ENCODE assay signal across 31 mouse cellular contexts in the genomic region with DNA sequence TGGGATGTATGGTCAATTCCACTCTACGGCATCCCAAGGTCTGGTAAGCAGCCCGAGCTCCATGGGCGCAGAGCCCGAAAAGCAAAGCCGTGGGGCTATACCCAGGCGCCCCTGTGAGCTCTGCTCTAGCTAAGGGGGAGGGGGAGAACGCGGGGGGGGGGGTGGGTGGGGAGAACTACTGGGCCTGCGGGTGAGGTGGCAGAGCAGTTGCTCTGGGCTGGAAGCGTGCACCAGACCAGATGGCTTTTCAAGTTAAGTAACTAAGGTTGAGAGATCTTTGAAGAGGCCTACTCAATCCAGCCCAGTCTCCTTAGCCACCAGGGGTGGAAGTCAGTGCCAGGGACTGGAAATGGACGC. TPM values are rescaled to one million over a fixed set of nuclear protein-coding genes. Genes with fewer than 3 reads are reported as not detected.
DNase-seq lines count a peak whose midpoint lies in the region; ATAC-seq and TF ChIP-seq lines count a peak whose summit lies in the region.
"Had no signal": no experiment of that assay in that cellular context is flagged by ENCODE, and none has a peak within 500 bp of the region (broad histone marks: within the 10 kb centered on the region; RNA-seq: fewer than 3 reads in every experiment).

No protein-coding gene starts in this region.

- no peaks in the 10 kb centered on the region for H3K36me3 ChIP-seq in hindbrain, embryonic 16.5 days (ENCODE audit: control insufficient read depth, insufficient read depth, low read length)
- H3K36me3 ChIP-seq in hindbrain, embryonic 12.5 days, result no peaks in the 10 kb centered on the region
- no peaks in the 10 kb centered on the region for H3K36me3 ChIP-seq in lung, postnatal 0 days (ENCODE audit: insufficient read depth, low read length)
- no peaks in the 10 kb centered on the region for H3K36me3 ChIP-seq in neural tube, embryonic 15.5 days
- H3K36me3 ChIP-seq: embryonic facial prominence, embryonic 12.5 days; embryonic facial prominence, embryonic 15.5 days; G1E; heart, embryonic 10.5 days; heart, embryonic 13.5 days; hindbrain, embryonic 15.5 days had no signal

- peaks cover 12% of the 10 kb centered on the region for H3K4me1 ChIP-seq in hindbrain, embryonic 16.5 days (ENCODE audit: control insufficient read depth, insufficient read depth, low read depth, low read length)
- peaks cover 24% of the 10 kb centered on the region for H3K4me1 ChIP-seq in hindbrain, embryonic 12.5 days
- H3K4me1 ChIP-seq in lung, postnatal 0 days (ENCODE audit: insufficient read depth, low read depth, low read length), result no peaks in the 10 kb centered on the region
- H3K4me1 ChIP-seq in lung, adult 2 months (ENCODE audit: control insufficient read depth, insufficient read depth, low read length), result peaks cover 3% of the 10 kb centered on the region
- peaks cover 22% of the 10 kb centered on the region for H3K4me1 ChIP-seq in neural tube, embryonic 15.5 days

- WGBS in hindbrain, embryonic 16.5 days, result 28% methylated on average over 10 of the region's 11 CpGs
- 22% methylated on average over 11 of the region's 11 CpGs for WGBS in hindbrain, embryonic 12.5 days
- WGBS in lung, postnatal 0 days, result 39% methylated on average over 8 of the region's 11 CpGs
- WGBS in lung, adult 2 months, result 50% methylated on average over 11 of the region's 11 CpGs
- 25% methylated on average over 11 of the region's 11 CpGs for WGBS in neural tube, embryonic 15.5 days

- H3K4me2 ChIP-seq in hindbrain, embryonic 16.5 days (ENCODE audit: low read length), result no peak overlapping the region
- H3K4me2 ChIP-seq in hindbrain, embryonic 12.5 days (replicated peaks), result no peak overlapping the region
- H3K4me2 ChIP-seq in lung, postnatal 0 days (replicated peaks; ENCODE audit: low read depth, low read length), result no peak overlapping the region
- H3K4me2 ChIP-seq in neural tube, embryonic 15.5 days, result no peak overlapping the region

- peak; percentile 56 for DNase-seq in adrenal gland, postnatal 14 days
- DNase-seq in adrenal gland, postnatal 25 days, result no peak
- no peak for DNase-seq in lung, postnatal 0 days (ENCODE audit: low spot score)
- no peak for DNase-seq in lung, adult 2 months
- DNase-seq in neural tube, embryonic 10.5 days (ENCODE audit: extremely low spot score, low spot score), result peak; percentile 42
- DNase-seq: B cell, adult 2 months; cerebellum, adult 11 months; cerebellum, adult 2 months; cerebellum, adult 9-11 months; cerebellum, postnatal 25 days; gastrocnemius, postnatal 10 days; gastrocnemius, postnatal 36 days; heart, adult 2 months; heart, postnatal 14 days; heart, postnatal 4 days had no signal

- H3K27ac ChIP-seq in hindbrain, embryonic 16.5 days (ENCODE audit: low read depth, low read length), result no peak overlapping the region
- no peak overlapping the region for H3K27ac ChIP-seq in hindbrain, embryonic 12.5 days
- H3K27ac ChIP-seq in lung, postnatal 0 days (ENCODE audit: low read length), result no peak overlapping the region
- H3K27ac ChIP-seq in neural tube, embryonic 15.5 days (replicated peaks), result no peak overlapping the region
- H3K27ac ChIP-seq: embryonic facial prominence, embryonic 12.5 days; embryonic facial prominence, embryonic 15.5 days; forebrain, embryonic 13.5 days; heart, adult 2 months; heart, embryonic 10.5 days; heart, embryonic 13.5 days; hindbrain, embryonic 15.5 days had no signal

- TF ChIP-seq EP300 in lung, postnatal 0 days (IDR thresholded peaks at IDR 0.05), result no peak

- TF ChIP-seq CTCF in lung, postnatal 0 days (IDR thresholded peaks at IDR 0.05), result no peak
- TF ChIP-seq CTCF in lung, adult 2 months (IDR thresholded peaks at IDR 0.05; ENCODE audit: insufficient read depth, low read length), result no peak

- peaks cover 47% of the 10 kb centered on the region for H3K27me3 ChIP-seq in hindbrain, embryonic 16.5 days (replicated peaks; ENCODE audit: control insufficient read depth, insufficient read depth, low read length)
- peaks cover 69% of the 10 kb centered on the region for H3K27me3 ChIP-seq in hindbrain, embryonic 12.5 days
- H3K27me3 ChIP-seq in lung, postnatal 0 days (replicated peaks; ENCODE audit: insufficient read depth, low read length), result peaks cover 60% of the 10 kb centered on the region
- peaks cover 60% of the 10 kb centered on the region for H3K27me3 ChIP-seq in neural tube, embryonic 15.5 days (replicated peaks)

- H3K4me3 ChIP-seq in hindbrain, embryonic 16.5 days (ENCODE audit: low read length), result no peak overlapping the region
- H3K4me3 ChIP-seq in hindbrain, embryonic 12.5 days, result no peak overlapping the region
- H3K4me3 ChIP-seq in lung, postnatal 0 days (ENCODE audit: low read depth, low read length), result no peak overlapping the region
- no peak overlapping the region for H3K4me3 ChIP-seq in lung, adult 2 months (replicated peaks; ENCODE audit: extremely low read depth, low read depth, low read length)
- H3K4me3 ChIP-seq in neural tube, embryonic 15.5 days (replicated peaks), result no peak overlapping the region
- H3K4me3 ChIP-seq: heart, adult 2 months had no signal

- H3K9ac ChIP-seq in hindbrain, embryonic 16.5 days (ENCODE audit: low read depth, low read length), result no peak overlapping the region
- no peak overlapping the region for H3K9ac ChIP-seq in hindbrain, embryonic 12.5 days
- no peak overlapping the region for H3K9ac ChIP-seq in lung, postnatal 0 days (replicated peaks; ENCODE audit: low read depth)
- no peak overlapping the region for H3K9ac ChIP-seq in neural tube, embryonic 15.5 days (replicated peaks)
- H3K9ac ChIP-seq: embryonic facial prominence, embryonic 12.5 days; embryonic facial prominence, embryonic 15.5 days; forebrain, embryonic 13.5 days; heart, embryonic 13.5 days; hindbrain, embryonic 15.5 days had no signal

- 0 out of 2 replicates have a peak, but pooled peaks have one; percentile 26 for ATAC-seq in hindbrain, embryonic 16.5 days
- no peak for ATAC-seq in hindbrain, embryonic 12.5 days (ENCODE audit: low FRiP score)
- ATAC-seq in lung, postnatal 0 days, result peak; percentile 30; the same call in 1 of the 2 replicates
- no peak for ATAC-seq in neural tube, embryonic 15.5 days (ENCODE audit: low FRiP score)
- ATAC-seq: inflammation-experienced regulatory T-cells, adult 6 months; Patski had no signal

- H3K9me3 ChIP-seq in hindbrain, embryonic 16.5 days (ENCODE audit: control insufficient read depth, low read length), result no peaks in the 10 kb centered on the region
- H3K9me3 ChIP-seq in hindbrain, embryonic 12.5 days (replicated peaks), result no peaks in the 10 kb centered on the region
- H3K9me3 ChIP-seq in lung, postnatal 0 days (ENCODE audit: low read length), result no peaks in the 10 kb centered on the region
- no peaks in the 10 kb centered on the region for H3K9me3 ChIP-seq in neural tube, embryonic 15.5 days (replicated peaks)
- H3K9me3 ChIP-seq: embryonic facial prominence, embryonic 12.5 days; embryonic facial prominence, embryonic 15.5 days; forebrain, embryonic 13.5 days; heart, embryonic 10.5 days; heart, embryonic 13.5 days; hindbrain, embryonic 15.5 days had no signal

- TF ChIP-seq POLR2A in lung, adult 2 months (IDR thresholded peaks at IDR 0.05; ENCODE audit: borderline replicate concordance, extremely low read depth, low read depth, low read length), result no peak

RNA-seq across cellular contexts. Expression of gene Nr5a1, which starts 1.6 kb away (rescaled TPM):
- total RNA-seq in adrenal gland, postnatal 14 days (2021), result 372 and 416 TPM in 2 replicates
- total RNA-seq in adrenal gland, postnatal 25 days (2021), result 642 and 788 TPM in 2 replicates
- 0.16 TPM in 1 of 2 replicates, not detected in the other for polyA plus RNA-seq in hindbrain, embryonic 16.5 days (2015; fragmentation: Nextera tagmentation; extraction: Ambion mirVana)
- 0.08 and 0.12 TPM in 2 replicates for polyA plus RNA-seq in hindbrain, embryonic 12.5 days (2016; fragmentation: Nextera tagmentation; extraction: Ambion mirVana)
- polyA plus RNA-seq in lung, postnatal 0 days (2015; fragmentation: Nextera tagmentation; extraction: Ambion mirVana), result 0.08 and 0.15 TPM in 2 replicates
- 0.04 TPM in 1 of 2 replicates, not detected in the other for polyA plus RNA-seq in lung, adult 2 months (2012; rRNA removed)
- polyA plus RNA-seq in neural tube, embryonic 15.5 days (2015; fragmentation: Nextera tagmentation; extraction: Ambion mirVana), result 0.05 and 0.10 TPM in 2 replicates
- total RNA-seq: common myeloid progenitor, adult 5-6 weeks; gastrocnemius, adult 18-20 months; gastrocnemius, postnatal 10 days; gastrocnemius, postnatal 36 days; granulocyte monocyte progenitor cell, adult 5-6 weeks; heart, adult 2 months had no signal
- polyA plus RNA-seq: cerebellum, adult 2 months; heart, embryonic 10.5 days; heart, embryonic 13.5 days; heart, embryonic 16.5 days; hindbrain, embryonic 15.5 days; inflammation-experienced regulatory T-cells, adult 6 months; Patski had no signal

Comparison
In these comparisons a context has a peak if more than half of its experiments do, and no peak if none do; other contexts are left out.
1. DNase-seq: peak in adrenal gland, postnatal 14 days (single experiment) and neural tube, embryonic 10.5 days (single experiment); none in adrenal gland, postnatal 25 days (single experiment), lung, postnatal 0 days (single experiment) and lung, adult 2 months (single experiment).
2. ATAC-seq: peak in hindbrain, embryonic 16.5 days (single experiment) and lung, postnatal 0 days (single experiment); none in hindbrain, embryonic 12.5 days (single experiment) and neural tube, embryonic 15.5 days (single experiment).